Mouse (Mus musculus) left cerebral cortex, adult 8-10 months (tissue): ENCODE results near the gene Slc22a23. TPM values are rescaled to one million over a fixed set of nuclear protein-coding genes. Genes with fewer than 3 reads are reported as not detected.

Source experiments
- DNase-seq, 2 experiments: peaks; one replicate each; pipeline ENCODE4 v3.0.0; 2022; ENCODE audit warnings: low spot score in 2 of 2
- total RNA-seq, 4 experiments: library from RNA; stranded (reverse); gene quantifications; 2 replicates each; pipeline ENCODE4 v1.2.4; 2022

The Slc22a23 gene
- total RNA-seq, 4 experiments from 2014 or later = 51.6 to 55.1 (median 53.4) TPM

DNA sequence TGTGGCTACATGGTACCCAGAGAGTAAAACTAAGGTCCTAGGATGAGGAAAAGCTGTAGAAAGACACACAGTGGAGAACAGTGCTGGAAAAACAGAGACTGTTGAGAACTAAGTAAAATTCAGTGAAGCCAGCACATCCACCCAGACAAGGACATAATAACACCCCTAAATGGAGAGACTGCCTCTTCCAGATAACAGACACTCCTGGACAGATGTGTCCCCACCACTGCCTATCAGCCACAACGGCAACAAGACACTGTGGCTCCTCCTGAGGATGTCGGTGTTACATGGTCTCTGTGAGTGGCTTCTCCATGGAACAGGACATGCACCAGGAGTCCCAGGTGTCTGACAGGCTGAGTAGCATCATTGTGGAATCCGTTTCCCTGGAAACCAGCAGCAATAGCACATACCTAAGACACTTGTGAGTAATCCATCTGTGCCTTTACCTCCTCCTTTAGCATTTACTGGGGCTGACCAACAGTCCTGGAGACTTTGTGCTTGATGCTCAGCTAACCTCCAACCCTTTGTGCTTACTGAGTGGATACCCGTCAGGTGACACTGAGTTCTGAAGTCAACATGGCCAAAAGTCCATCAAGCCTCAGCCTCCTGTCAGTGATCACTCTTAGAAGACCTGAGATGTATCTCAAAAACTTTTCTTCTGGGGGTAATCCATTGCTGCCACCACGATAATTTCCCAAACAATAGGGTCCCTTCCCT is 73.9 kb downstream of the Slc22a23 start:
- DNase-seq = no peak

DNA sequence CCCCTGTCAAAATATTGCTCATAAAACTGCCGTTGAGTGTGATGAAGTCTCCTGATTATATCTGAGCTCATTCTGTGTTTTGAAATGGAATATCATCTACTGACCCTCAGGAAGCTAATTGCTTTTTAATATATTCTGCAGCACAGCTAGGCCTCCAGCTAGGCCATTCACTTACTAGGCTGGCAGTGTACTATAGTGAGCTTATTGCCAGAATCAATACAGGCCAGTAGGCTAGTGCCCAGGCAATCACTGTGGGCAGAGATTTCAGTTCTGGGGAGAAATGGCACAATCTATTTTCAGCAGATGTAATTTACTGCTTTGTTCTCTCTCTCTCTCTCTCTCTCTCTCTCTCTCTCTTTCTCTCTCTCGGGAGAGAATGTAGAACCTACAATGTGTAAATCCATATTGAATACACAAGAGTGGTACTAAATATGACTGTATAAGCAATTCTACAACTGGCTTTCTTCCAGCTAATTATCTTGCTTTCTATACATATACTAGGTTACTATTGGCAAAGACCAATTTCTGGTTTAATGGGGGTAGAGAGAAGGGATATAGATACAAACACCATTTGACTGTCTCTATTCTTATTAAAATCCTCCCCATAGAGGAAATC is 75.5 kb downstream of the Slc22a23 start:
- no peak for DNase-seq

DNA sequence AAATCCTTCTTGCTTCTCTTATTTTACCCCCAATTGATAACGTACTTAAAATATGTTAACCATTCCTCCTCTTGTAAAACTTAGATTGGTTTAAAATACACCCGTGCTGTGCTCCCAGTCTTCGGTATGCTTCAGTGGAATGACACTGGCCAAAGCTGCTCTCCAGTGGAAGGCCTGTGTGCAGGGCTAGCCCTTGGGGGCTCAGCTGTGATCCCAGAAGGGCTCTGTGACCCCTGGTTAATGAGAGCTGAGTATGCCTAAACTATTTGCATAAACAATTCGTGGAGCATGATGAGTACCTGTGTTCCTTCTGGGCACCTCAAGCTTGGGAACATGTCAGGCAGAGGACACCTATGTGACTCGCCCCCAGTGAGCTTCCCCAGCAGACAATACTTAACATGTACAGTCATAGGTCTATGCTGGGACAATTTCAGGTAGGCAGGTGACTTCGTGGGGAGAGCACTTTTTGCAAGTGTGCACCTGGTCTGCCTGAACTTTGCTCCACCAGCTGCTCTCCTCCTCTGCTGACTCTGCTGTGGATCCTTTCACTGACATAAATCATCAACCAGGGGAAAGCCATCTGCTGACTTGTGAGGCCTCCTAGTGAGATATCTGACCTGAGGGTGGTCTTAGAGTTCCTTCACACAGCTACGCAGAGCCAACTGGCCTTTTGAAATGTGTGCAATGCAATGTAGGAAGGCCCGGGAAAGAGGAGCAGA is 77.9 kb downstream of the Slc22a23 start:
- DNase-seq = no peak

DNA sequence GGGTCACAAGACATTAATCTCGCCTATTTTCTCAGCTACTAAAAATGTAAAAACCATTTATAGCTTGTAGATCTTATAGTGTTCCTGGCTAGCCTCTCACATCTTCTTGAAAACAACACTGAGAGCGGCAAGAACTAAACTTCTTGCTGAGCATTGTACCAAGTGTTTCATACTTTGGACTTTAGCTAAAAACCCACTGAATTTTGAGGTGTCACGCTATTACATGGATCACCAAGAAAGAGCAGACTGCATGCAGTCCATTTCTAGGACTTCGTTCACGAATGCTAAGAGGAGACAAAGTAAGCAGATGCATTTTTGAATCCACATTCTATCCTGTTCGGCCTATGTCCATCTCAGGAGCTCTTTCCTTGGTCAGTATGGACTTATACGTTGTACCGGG is 78.9 kb downstream of the Slc22a23 start:
- DNase-seq = no peak

DNA sequence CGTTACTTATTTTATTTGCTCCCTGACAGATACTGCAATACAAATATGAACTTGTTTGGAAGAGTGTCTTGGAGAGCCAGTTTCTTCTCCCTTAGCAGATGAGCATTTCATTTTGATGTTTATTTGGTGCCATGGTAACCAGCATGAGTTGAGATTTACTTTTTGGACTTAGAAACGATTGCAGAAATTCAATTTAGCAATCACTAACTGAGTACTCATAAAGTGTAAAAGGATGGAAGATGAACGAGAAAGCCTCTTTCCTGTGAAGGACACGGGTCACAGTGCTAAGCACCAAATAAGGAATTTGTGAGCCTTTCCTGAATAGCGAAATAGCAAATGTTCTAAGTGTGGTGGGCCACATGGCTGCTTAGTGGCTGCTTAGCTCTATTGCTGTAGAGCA is 79.4 kb downstream of the Slc22a23 start:
- no peak for DNase-seq

DNA sequence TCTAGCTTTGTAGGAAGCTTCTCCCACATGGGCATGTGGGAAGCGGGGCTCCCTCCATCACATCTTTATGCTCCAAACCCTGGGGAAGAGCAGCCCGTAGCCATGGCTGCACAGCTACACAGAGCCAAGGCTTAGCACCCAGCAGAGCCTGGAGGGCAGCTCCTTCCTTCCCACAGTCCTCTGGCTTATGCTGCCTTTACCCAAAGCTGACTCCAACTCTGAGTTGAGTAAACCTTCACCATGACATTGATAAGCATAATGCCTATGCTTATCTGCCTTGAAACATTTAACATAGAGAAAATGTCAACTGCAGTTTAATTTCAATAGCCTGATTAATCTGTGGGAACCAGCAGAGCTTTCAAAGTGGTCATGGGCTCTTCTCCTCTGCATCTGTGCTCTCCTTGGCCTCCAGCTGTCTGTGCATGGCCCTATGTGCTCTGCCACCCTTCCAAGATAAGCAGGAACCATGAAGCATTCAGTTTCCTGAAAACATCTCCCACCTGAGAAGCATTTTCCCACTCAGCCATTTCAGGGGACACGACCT is 79.9 kb downstream of the Slc22a23 start:
- DNase-seq = no peak

DNA sequence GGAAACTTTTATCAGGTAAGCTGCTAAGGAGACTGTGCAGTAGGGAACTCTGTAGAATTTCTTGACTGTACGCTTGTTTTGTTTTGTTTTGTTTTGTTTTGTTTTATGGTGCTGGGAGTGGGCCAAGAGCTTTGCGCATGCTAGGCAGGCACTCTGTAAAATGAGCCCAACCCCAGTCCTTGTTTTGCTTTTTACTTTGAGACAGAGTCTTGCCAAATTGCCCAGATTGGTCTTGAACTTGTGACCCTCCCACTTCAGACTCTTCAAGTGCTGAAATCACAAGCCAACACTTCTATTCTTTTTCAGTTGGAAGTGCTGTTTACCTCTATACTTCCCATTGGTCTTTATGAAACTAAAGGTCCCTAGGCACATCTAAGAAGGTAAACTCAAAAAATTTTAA is 80.5 kb downstream of the Slc22a23 start:
- DNase-seq = no peak

DNA sequence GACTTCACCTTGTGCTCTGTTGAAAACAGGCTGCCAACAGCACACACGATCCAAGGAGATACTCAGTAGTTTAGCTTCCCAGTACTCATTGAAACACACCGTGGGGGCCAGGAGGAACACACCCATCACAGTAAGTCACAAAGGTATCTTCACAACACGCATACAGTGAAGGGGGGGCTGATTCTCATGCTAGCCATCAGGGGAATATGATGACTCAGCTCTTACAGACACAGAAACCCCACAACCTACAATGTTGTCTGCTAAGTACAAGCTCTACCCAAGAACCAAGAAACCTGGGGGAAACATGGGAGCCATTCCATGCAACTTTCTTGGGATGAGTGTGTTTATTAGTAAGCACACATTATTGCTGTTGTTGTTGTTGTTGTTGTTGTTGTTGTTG is 86.2 kb downstream of the Slc22a23 start:
- no peak for DNase-seq

DNA sequence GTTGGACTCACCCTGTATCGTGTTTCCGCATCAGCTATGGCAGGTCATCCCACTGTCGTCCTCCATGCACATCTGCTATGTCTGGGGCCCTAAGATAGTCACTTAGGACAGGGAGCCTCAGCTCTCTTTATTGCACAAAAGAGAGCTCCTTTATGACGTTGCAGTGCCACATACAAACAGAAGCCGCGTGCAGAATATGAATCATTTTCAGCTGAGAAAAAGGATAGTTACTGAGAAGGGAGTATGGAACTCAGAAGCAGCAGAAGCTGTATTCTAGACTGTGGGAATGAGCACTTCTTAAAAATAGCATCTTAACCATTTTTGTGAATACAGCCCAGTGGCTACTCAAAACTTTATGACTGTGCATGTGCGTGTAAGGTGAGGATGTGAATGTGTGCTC is 87.8 kb downstream of the Slc22a23 start:
- DNase-seq = no peak

DNA sequence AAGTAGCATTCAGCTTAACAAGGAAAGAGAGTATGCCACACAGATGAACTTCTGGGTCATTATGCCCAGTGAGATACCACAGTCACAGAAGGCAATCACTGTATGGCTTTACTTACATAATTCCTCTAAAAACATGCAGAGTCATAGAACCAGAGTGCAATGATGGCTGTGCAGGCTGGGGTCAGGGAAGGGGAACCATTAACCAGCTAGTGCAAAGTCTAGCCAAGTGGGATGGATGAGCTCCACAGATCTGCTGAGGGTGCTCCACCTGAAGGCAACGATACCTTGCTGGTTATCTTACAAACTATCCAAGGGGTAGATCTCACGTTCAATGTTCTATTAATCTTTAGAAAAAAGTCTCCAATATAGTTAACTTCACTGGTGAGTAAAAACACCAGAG is 88.3 kb downstream of the Slc22a23 start:
- DNase-seq = no peak

DNA sequence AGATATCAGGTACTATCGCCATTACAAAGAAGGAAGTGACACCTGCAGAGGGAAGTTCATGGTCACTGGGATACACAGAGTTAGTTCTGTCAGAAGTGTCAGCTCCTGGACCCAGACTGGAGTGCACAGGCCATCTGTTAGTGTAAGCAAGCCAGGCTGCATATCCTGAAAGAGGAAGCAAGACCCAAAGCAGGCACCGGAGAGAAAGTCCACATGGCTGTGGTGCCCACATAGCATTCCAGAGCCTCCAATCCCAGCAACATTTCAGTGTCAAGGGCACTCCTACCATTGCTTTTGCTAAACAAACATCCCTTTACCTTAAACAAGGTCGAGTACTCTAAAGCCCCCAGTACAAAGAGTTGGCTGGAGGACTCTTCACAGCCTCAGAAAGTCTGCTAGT is 89.7 kb downstream of the Slc22a23 start:
- DNase-seq = no peak

DNA sequence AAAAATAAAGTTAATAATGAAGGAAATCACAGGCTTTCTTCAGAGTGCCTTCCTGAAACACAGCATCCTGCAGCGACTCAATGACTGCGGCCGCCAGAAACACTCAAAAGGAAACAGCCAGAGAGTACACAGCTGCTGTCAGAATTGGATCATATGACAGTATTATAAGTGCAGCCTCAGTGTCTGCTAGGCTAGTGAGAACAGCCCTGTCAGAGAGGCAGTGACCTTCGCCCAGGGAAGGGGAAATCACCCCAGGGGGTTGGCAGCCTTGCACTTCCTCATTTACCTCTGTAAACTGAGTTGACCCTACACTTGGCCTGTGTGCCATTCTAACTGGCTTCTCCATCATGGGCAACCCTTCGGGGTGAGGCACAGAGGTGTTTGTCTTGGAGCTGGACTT is 90.3 kb downstream of the Slc22a23 start:
- no peak for DNase-seq

DNA sequence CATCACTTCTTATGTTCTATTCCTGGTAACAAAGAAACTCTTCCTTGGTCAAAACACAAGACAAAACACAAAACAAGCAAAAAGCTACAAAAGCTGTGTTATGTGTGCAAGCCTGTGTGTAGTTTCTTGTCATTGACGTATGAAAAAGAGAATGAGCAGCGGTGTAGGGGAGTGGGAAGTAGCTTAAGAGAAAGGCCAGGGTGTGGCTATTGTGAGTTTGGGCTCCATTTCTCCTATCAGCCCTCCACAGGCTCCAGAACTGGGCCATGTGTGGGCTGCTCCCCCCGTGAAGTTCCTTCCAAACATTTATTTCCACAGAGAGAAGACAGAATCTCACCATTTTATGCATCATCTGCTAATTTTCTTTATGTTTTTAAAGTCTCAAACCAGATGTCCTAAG is 91.2 kb downstream of the Slc22a23 start:
- no peak for DNase-seq

DNA sequence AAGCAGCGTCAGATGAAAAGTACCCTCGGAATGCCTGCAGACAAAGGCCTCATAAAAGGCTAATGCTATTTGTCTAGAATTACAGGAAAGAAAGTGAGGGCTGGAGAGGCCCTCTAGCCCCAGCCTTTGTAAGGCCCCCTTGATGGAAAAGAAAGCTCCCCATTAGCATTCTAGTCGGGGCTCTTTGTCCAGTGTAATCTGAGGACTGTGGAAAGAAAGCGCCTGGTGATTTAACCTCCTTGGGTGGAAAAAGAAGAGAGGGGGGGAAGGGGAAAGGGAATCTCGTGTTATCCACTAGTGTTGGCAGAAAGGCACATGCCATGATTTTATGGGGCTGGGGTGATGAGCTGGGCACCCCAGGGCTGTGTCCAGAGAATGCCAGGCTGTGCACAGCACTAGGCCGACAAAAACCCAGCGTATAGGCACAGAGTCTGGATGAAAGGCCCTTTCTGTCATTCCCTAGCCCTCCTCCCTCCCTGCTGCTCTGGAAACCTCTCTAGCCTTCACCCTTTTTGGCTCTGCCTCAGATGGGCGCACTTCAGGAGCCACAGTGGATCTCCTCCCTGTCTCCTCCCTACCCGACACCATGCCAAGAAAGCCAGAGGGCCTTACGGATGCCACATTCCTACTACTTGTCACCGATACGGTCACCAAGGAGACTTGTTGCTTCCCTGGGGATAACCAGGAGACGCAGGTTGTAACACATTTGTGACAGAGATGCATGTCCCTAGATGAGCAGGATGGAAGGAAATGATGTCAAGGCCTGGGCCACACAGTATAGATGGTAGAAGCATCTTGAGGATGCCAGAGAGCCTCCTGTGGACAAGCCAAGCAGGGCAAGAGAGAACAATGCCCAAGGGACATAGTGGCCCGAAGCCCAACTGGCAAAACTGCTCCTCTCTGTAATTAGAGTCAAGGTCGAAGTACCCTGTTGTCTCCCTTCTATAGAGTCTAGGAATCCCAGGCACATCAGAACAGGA is 95.8 kb downstream of the Slc22a23 start:
- no peak for DNase-seq

DNA sequence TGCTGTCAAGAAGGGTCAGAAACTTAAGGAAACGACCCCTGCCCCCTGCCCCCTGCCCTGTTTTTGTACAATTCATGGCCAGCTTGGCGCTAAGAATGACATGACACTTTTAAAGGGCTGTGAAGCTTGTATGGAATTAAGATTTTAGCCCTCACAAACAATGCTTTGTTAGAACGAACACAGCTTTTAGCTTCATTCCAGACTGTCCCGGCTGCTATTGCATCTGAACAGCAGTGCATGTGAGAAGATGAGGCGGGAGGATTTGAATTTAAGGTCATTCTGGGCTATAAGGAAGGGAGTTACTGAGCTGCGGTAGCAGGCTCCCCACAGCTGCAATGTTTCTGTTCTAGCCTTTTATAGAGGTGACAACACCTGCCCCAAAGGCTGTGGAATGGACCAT is 96.9 kb downstream of the Slc22a23 start:
- DNase-seq = no peak

DNA sequence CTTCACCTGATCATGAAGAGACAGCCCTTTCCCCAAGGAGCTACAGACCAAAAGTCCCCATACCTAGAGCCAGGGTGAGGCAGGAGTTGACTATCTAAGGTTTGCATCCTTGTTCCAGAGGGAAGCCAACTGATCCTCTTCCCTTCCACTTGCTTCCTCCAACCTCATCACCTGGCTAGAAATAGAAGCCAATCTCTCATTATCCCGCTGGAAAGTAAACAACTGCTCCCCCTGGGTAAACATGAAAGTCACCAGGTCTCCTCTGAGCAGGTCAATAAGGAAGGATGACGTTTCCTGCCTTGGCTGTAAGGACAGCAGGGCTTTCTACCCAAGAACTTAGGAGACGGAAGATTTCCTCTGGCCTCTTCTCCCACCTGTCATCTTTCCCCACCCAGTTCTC is 98.2 kb downstream of the Slc22a23 start:
- DNase-seq = no peak

DNA sequence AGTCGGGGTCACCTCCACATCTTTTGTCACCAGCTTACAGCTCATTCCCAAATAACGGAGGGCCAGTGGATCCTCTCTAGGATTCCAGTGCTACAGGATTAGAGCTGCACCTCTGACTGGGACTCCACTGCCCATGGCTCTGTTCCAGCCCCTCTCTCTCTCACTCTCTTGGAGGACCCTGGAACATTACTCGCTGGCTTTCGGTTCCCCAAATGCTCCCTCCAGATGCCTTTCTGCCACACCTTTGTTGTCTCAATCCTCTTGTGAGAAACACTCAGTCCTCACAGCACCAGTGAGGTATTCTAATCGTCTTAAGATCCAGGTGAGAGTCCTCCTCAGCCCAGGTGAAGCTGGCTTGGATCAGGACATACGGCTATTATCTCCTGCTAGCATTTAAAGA is 99.8 kb downstream of the Slc22a23 start:
- DNase-seq = no peak

DNA sequence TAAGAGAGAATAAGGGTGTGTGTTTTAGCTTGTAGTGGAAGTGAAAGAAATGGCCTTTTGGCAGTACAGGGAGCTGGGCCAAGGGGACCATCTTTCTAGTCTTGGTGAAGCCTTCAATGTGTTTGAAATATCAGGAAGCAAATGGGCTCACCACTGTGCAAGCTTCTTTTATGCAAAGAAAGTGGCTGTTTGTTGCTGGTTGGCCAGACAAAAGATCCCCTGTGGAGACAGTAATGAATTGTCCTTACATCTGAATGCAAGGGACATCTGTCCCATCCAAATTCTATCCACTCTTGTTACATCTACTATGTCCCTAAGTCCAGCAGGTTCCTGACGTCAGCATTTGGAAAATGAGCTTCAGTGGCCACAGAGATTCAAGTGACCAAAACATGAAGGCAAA is 100.8 kb downstream of the Slc22a23 start:
- no peak for DNase-seq

DNA sequence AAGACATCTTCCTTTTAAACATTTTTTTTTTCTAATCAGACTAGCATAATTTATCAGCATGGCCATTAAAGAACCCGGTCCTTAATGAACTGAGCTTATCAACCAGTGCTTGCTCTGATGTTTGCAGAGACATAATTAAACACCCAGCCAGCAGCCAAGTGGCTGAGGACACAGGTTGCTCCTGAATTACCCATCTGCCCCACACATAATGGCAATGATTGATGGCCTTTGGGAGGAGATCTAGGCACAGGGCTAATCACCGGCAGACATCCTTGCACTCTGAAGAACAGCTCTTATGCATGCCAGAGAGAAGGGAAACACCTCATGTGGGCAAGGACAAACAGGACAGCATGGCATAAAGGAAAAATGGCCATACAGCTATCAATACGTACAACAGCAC is 102.8 kb downstream of the Slc22a23 start:
- DNase-seq = no peak

DNA sequence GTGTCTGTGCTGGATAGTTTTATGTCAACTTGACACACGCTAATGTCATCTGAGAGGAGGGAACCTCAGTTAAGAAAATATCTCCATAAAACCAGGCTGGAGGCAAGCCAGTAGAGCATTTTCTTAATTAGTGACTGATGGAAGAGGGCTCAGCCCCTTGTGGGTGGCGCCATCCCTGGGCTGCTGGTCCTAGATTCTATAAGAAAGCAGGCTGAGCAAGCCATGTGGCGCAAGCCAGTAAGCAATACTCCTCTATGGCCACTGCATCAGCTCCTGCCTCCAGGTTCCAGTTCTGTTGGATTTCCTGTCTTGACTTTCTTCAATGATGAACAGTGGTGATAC is 104.9 kb downstream of the Slc22a23 start:
- no peak for DNase-seq

DNA sequence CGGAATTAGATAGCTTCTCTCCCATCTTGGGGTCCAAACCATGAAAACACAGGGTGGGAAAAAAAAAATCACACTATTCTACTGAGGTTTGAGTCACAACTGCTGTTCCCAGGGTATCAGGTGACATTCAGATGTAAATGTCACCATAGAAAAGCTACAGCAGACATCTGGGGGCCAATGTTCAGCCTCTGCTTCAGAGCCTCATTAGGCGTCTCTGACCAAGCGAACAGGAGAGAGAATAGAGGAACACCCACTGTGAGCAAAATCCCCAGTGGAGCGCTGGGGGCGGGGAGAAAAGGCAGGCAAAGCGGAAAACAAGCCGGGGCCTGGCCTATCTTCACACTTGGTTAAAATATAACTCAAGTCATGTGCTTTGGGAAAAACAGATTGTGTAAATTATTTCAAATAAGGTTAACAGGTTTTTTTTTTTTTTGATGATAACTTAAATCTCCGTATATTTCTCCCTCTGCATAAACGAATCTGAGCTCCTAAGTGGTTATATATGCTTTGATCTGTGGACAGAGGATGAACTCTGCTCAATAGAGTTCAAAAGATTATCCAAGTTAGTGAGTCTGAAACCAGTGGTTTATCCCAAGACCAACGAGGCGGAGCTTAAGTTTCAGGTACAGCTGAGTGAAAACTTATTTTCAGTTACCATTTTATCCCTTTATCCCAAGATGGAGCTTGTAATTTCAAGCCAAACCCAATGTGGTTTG is 105.5 kb downstream of the Slc22a23 start:
- DNase-seq = no peak
